ENCODE assay signal across 8 mouse cellular contexts in the genomic region with DNA sequence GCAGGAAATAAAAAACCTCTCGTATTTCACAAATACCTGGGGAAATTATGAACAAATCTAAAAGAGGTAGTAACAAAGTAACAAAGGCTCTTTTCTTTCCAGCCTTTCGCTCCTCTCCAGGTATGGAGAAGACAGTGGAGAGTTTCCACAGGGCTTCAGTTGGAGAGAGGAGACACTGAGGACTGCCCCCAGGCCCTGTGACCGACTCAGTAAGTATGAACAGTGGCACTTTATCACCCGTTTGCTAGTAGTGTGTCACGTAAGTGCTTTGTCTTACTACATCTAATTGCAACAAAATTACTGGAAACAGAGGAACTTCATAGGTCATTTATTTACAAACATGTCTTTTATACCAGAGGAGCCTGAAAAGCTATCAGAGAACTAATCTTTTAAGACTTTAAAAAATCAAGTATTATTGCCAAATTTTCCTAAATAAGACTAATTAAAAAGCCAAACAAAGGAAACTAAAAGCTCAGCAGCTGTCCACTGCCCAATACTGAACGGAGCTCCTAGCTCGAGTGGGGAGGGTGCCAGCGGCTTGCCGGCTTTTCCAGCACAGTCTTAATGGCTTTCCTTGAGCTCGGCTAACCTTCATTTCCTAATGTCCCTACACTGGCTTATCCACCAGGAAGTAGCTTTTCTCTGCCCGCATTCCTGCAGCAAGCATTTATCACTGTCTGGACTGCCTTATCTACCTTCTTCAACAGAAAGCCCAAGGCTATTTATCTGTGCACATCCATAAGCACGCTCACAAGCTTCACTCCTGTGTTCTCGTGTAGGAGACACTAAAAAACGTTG. TPM values are rescaled to one million over a fixed set of nuclear protein-coding genes. Genes with fewer than 3 reads are reported as not detected.
A peak's percentile ranks its signal among the peaks of the same experiment; 100 is the strongest.
DNase-seq lines count a peak whose midpoint lies in the region; ATAC-seq and TF ChIP-seq lines count a peak whose summit lies in the region.

No protein-coding gene starts in this region.

- no peaks in the 10 kb centered on the region for H3K9me3 ChIP-seq in hindbrain, embryonic 12.5 days (replicated peaks)
- no peaks in the 10 kb centered on the region for H3K9me3 ChIP-seq in liver, embryonic 13.5 days (replicated peaks)

- DNase-seq in lung, adult 2 months: no peak
- DNase-seq in lung, postnatal 36 days: no peak
- no peak for DNase-seq in liver, embryonic 13.5 days
- DNase-seq in retina, postnatal 1 day: peak; percentile 59
- DNase-seq in frontal cortex, adult 2 months (ENCODE audit: extremely low spot score in 1 of 2, low spot score in 1 of 2): no peak

- H3K27ac ChIP-seq in embryonic fibroblast, embryonic 13.5 days (ENCODE audit: insufficient read depth, low read length): peak overlapping the region; percentile 30; the same call in 1 of the 2 replicates
- peak overlapping the region; percentile 93 for H3K27ac ChIP-seq in hindbrain, embryonic 12.5 days
- H3K27ac ChIP-seq in liver, embryonic 13.5 days: peak overlapping the region; percentile 53; the same call in 1 of the 2 replicates

- 30% methylated on average over 14 of the region's 14 CpGs for WGBS in lung, adult 2 months
- WGBS in hindbrain, embryonic 12.5 days: 31% methylated on average over 14 of the region's 14 CpGs
- 16% methylated on average over 14 of the region's 14 CpGs for WGBS in liver, embryonic 13.5 days (ENCODE audit: insufficient replicate concordance)

- TF ChIP-seq POLR2A in lung, adult 2 months (IDR thresholded peaks at IDR 0.05; ENCODE audit: borderline replicate concordance, extremely low read depth, low read depth, low read length): no peak
- TF ChIP-seq POLR2A in embryonic fibroblast, embryonic 13.5 days (IDR thresholded peaks at IDR 0.05; ENCODE audit: low read depth, low read length): no peak

- no peaks in the 10 kb centered on the region for H3K27me3 ChIP-seq in hindbrain, embryonic 12.5 days
- no peaks in the 10 kb centered on the region for H3K27me3 ChIP-seq in liver, embryonic 13.5 days

- H3K4me3 ChIP-seq in lung, adult 2 months (replicated peaks; ENCODE audit: extremely low read depth, low read depth, low read length): peak overlapping the region; percentile 13
- no peak overlapping the region for H3K4me3 ChIP-seq in embryonic fibroblast, embryonic 13.5 days (ENCODE audit: insufficient read depth, low read length)
- no peak overlapping the region for H3K4me3 ChIP-seq in hindbrain, embryonic 12.5 days
- no peak overlapping the region; the same call in 1 of the 2 replicates for H3K4me3 ChIP-seq in liver, embryonic 13.5 days (replicated peaks)

- ATAC-seq in hindbrain, embryonic 12.5 days (ENCODE audit: low FRiP score): peak; percentile 37; the same call in 1 of the 2 replicates
- peak; percentile 71 for ATAC-seq in liver, embryonic 13.5 days (ENCODE audit: low read depth)
- no peak for ATAC-seq in activated CD4-positive, CD25-positive, alpha-beta regulatory T cell, adult 4 months

- H3K9ac ChIP-seq in hindbrain, embryonic 12.5 days: 0 out of 2 replicates have a peak overlapping the region, but pooled peaks have one; percentile 32
- no peak overlapping the region for H3K9ac ChIP-seq in liver, embryonic 13.5 days

- H3K36me3 ChIP-seq in hindbrain, embryonic 12.5 days: no peaks in the 10 kb centered on the region
- no peaks in the 10 kb centered on the region for H3K36me3 ChIP-seq in liver, embryonic 13.5 days

- no peak for TF ChIP-seq CTCF in lung, adult 2 months (IDR thresholded peaks at IDR 0.05; ENCODE audit: insufficient read depth, low read length)
- no peak for TF ChIP-seq CTCF in embryonic fibroblast, embryonic 13.5 days (IDR thresholded peaks at IDR 0.05; ENCODE audit: borderline replicate concordance, insufficient read depth, low read length)

- H3K4me2 ChIP-seq in hindbrain, embryonic 12.5 days (replicated peaks): peak overlapping the region; percentile 23; the same call in 1 of the 2 replicates
- H3K4me2 ChIP-seq in liver, embryonic 13.5 days: peak overlapping the region; percentile 45

- H3K4me1 ChIP-seq in lung, adult 2 months (ENCODE audit: control insufficient read depth, insufficient read depth, low read length): peaks cover 13% of the 10 kb centered on the region
- H3K4me1 ChIP-seq in embryonic fibroblast, embryonic 13.5 days (ENCODE audit: control insufficient read depth, insufficient read depth, low read length): peaks cover 7% of the 10 kb centered on the region; the same call in 1 of the 2 replicates
- H3K4me1 ChIP-seq in hindbrain, embryonic 12.5 days: peaks cover 53% of the 10 kb centered on the region
- peaks cover 35% of the 10 kb centered on the region for H3K4me1 ChIP-seq in liver, embryonic 13.5 days (replicated peaks)

RNA-seq across cellular contexts. Expression of a gene that starts 19.6 kb away (rescaled TPM):
- polyA plus RNA-seq in lung, adult 2 months (2012; rRNA removed): 3.7 and 4.6 TPM in 2 replicates
- 8.7 and 14.9 TPM in 2 replicates for polyA plus RNA-seq in embryonic fibroblast, embryonic 13.5 days (2011; ENCODE audit: insufficient read length, low read depth, missing spikeins)
- 20.5 and 21.9 TPM in 2 replicates for polyA plus RNA-seq in hindbrain, embryonic 12.5 days (2016; fragmentation: Nextera tagmentation; extraction: Ambion mirVana)
- polyA plus RNA-seq in liver, embryonic 13.5 days (2015; fragmentation: Nextera tagmentation; extraction: Ambion mirVana): 5.2 and 7.3 TPM in 2 replicates
- 6.1 and 7.6 TPM in 2 replicates for polyA plus RNA-seq in frontal cortex, adult 2 months (2012; rRNA removed)
- 1 to 10 TPM; 7.4 to 7.7 TPM for polyA plus RNA-seq in activated CD4-positive, CD25-positive, alpha-beta regulatory T cell, adult 4 months (2017; shearing (Covaris generic))

RNA-seq across cellular contexts. Expression of a gene that starts 34.9 kb away (rescaled TPM):
- 0.39 and 4.3 TPM in 2 replicates for polyA plus RNA-seq in lung, adult 2 months (2012; rRNA removed)
- polyA plus RNA-seq in embryonic fibroblast, embryonic 13.5 days (2011; ENCODE audit: insufficient read length, low read depth, missing spikeins): not detected in 2 replicates
- polyA plus RNA-seq in hindbrain, embryonic 12.5 days (2016; fragmentation: Nextera tagmentation; extraction: Ambion mirVana): 0.30 and 0.34 TPM in 2 replicates
- polyA plus RNA-seq in liver, embryonic 13.5 days (2015; fragmentation: Nextera tagmentation; extraction: Ambion mirVana): 0.52 and 1.4 TPM in 2 replicates
- 0.13 TPM in 1 of 2 replicates, not detected in the other for polyA plus RNA-seq in frontal cortex, adult 2 months (2012; rRNA removed)
- not detected for polyA plus RNA-seq in activated CD4-positive, CD25-positive, alpha-beta regulatory T cell, adult 4 months (2017; shearing (Covaris generic))

RNA-seq across cellular contexts. Expression of a gene that starts 49.4 kb away (rescaled TPM):
- 108 and 160 TPM in 2 replicates for polyA plus RNA-seq in lung, adult 2 months (2012; rRNA removed)
- polyA plus RNA-seq in embryonic fibroblast, embryonic 13.5 days (2011; ENCODE audit: insufficient read length, low read depth, missing spikeins): 44.3 and 540 TPM in 2 replicates
- polyA plus RNA-seq in hindbrain, embryonic 12.5 days (2016; fragmentation: Nextera tagmentation; extraction: Ambion mirVana): 763 and 927 TPM in 2 replicates
- polyA plus RNA-seq in liver, embryonic 13.5 days (2015; fragmentation: Nextera tagmentation; extraction: Ambion mirVana): 185 and 233 TPM in 2 replicates
- polyA plus RNA-seq in frontal cortex, adult 2 months (2012; rRNA removed): 53.9 and 57.8 TPM in 2 replicates
- under 1 TPM; 0.37 to 0.85 TPM for polyA plus RNA-seq in activated CD4-positive, CD25-positive, alpha-beta regulatory T cell, adult 4 months (2017; shearing (Covaris generic))

Comparison
In these comparisons a context has a peak if more than half of its experiments do, and no peak if none do; other contexts are left out.
1. H3K27ac ChIP-seq: peak in every context shown above with its lines; median percentile 93 in hindbrain, embryonic 12.5 days; 53 in liver, embryonic 13.5 days; 30 in embryonic fibroblast, embryonic 13.5 days.
2. RNA of a gene that starts 49.4 kb away (polyA plus RNA-seq): 763 to 927 TPM in hindbrain, embryonic 12.5 days, 44.3 to 540 TPM in embryonic fibroblast, embryonic 13.5 days, 185 to 233 TPM in liver, embryonic 13.5 days, 108 to 160 TPM in lung, adult 2 months and 53.9 to 57.8 TPM in frontal cortex, adult 2 months; 0.37 to 0.85 TPM in activated CD4-positive, CD25-positive, alpha-beta regulatory T cell, adult 4 months; every median in the first group is over 10 times any median in the second.